Mouse (Mus musculus): ENCODE results near the gene Chil4. TPM values are rescaled to one million over a fixed set of nuclear protein-coding genes. Genes with fewer than 3 reads are reported as not detected.
"Not testable (repeated sequence)": the region's sequence is repeated elsewhere in the genome, so short reads cannot be mapped to it uniquely, and the experiment has no call there.

Chil4 gene
- total RNA-seq (2021): not detected
- long read RNA-seq, experiment 1: 0 reads
- long read RNA-seq, experiment 2: 0 reads

DNA sequence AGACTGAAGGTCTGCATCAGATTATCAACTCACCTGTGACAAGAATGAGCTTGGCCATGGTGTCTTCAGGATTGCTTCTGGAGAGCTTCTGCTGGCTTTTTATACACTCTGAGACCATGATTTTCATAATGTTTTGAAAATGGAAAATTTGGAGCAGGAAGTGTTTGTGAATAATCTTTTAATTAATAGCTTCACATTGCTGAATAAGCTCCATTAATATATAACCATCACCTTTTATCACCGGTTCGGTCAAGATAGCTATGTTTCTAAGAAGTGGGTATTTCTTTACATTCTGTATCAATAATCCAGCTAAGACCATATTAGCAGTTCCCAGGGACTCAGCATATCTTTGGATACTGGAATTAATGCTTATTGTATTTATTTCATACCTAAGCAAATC, at the start of gene Chil4:
Gene Chil4, minus strand, starts transcription at position 101 of the 400 bp plus-strand sequence.
- no peak for DNase-seq (ENCODE audit: low spot score in 2 of 2)
- no peak for TF ChIP-seq CTCF (conservative IDR thresholded peaks at IDR 0.05)
- Histone ChIP-seq H3K27ac (no peak within 1 kb of the TSS), H3K4me3 (no peak within 1 kb of the TSS)

DNA sequence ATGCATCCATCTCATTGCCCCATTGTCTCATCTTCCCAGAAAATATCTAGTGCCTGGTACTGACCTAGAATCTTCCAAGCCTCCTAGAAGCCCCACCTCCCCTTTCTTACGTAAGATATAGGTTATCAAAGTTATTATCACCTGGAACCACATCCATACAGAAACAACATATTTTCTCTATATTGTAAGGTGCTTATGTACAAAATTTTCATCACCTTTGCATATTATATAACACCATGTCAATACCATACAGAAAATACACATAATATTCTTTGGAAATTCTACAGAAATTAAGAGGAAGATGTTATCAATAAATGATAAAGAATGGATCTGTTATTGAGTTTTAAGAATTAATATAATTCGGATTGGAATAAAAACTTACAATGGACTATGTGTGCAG, 46.5 kb upstream of the Chil4 start:
- no peak for TF ChIP-seq CTCF (conservative IDR thresholded peaks at IDR 0.05)
- Histone ChIP-seq H3K27ac (no peak overlapping the region), H3K4me3 (no peak overlapping the region)
- no peak for DNase-seq (ENCODE audit: low spot score in 2 of 2)

DNA sequence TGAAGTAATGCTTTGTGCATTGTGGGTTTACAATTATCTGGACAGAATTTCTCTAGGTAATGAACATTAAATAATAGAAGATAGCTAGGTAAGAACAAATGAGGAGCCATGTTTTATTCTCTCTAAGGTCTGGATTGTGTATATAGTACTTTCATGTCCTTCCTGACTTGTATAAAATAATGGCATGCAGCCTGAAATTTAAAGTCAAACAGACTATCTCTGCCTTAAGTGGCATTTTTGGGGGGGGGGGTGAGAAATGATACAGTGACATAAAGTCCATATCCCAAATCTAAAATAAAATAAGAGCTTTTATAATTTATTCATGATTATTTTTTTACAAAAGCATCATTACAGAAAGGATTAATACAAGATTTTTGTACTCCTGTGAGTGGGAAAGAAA, 45.5 kb upstream of the Chil4 start:
- no peak for TF ChIP-seq CTCF (conservative IDR thresholded peaks at IDR 0.05)
- DNase-seq (ENCODE audit: low spot score in 2 of 2): no peak

DNA sequence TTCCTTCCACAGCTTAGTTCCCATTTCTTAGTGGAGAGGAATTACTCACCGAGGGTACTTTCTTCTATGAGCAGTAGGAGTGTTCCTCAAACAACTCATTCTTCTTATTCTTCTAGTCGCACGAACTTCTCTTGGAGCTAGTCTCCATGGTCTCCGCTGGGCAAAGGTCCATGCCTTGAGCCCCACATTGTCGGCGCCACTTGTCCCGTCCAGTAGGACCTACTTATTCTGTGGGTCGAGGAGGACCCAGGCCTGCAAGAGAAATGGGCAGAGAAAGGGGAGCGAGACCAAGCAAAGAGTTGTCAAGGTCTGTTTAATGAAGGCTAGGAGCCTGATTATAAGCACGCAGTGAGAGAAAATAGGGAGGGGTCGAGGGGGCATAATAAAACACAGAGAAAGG, 37.8 kb upstream of the Chil4 start:
- H3K4me3 ChIP-seq; DNase-seq (ENCODE audit: low spot score in 2 of 2); H3K27ac ChIP-seq: not testable (repeated sequence)

More for the DNA sequence above, 45.5 kb upstream of the Chil4 start:
- no peak overlapping the region for H3K27ac ChIP-seq
- no peak overlapping the region for H3K4me3 ChIP-seq

DNA sequence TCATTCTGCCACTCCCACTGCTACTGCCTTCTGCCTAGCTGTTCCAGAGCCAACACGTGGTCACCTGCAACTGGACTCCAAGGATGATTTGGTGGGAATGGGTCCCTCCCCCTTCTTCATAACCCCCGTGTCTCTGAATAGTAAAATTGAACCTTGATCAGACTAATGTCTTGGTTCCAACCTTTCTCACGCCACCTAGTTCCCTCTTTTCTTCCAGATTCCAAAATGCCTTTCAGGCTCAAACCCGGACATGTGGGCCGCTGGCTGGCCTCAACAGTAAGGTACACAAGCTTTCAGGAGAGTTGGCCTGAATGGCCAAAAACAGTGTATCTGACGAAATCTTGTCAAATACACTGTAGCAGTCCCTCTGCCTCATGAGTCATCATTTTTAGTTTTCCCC, 33.4 kb upstream of the Chil4 start:
- H3K27ac ChIP-seq: no peak overlapping the region
- no peak for DNase-seq (ENCODE audit: low spot score in 2 of 2)
- TF ChIP-seq CTCF (conservative IDR thresholded peaks at IDR 0.05): no peak
- no peak overlapping the region for H3K4me3 ChIP-seq

DNA sequence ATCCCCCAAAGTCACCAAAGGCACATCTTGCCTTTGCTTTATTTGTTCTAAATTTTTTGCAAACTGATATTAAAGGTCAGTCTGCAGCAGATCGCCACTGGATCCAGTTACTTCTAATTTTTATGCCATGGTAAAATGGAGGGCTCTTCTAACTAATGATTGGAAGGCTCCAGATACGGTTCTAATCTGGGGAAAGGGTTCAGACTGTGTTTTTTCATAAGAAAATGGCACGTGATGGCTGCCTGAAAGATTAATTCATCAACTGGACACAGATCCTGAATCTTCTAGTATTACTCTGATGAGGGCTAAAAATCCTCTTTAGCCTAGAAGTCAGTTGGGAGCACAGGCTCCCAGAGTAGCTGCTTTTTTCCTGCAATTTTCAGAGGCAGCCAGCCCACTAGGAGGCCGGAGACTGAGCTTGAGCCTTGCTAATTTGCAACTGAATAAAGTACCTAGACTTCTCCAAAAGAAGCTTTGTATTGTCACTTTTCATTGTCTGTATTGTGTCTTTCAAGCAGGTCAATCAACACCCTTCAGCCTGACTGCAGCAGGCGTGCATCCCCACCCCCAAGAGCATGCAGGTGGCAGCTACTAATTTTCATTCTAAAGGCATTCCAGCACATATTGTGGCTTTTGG, 31.6 kb upstream of the Chil4 start:
- H3K27ac ChIP-seq; H3K4me3 ChIP-seq; DNase-seq (ENCODE audit: low spot score in 2 of 2): not testable (repeated sequence)

DNA sequence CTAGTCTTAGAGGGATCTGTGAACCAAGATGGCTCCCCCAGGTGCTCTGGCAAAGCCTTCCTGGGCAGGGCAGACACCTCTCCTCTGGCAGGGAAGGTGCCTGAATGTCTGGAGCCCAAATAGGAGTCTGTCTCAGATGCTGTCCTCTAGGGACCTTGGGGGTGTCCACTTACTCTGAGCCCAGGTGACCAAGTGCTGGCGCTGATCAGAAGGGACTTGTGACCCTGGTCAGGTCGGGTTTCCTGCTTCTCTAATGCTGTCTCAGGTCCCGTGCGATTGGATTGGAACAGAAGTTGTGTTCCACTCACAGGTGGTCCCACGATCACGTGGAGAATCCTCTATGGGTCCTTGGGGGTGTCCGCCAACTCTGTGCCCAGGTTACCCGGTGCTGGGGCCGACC, 28.1 kb upstream of the Chil4 start:
- not testable (repeated sequence) for DNase-seq (ENCODE audit: low spot score in 2 of 2); H3K27ac ChIP-seq; H3K4me3 ChIP-seq

DNA sequence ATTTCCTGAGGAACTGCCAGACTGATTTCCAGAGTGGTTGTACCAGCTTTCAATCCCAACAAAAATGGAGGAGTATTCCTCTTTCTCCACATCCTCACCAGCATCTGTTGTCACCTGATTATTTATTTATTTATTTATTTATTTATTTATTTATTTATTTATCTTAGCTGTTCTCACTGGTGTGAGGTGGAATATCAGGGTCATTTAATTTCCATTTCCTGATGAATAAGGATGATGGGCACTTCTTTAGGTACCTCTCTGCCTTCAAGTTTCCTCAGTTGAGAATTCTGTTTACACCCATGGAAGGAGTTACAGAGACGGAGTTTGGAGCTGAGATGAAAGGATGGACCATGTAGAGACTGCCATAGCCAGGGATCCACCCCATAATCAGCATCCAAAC, 20.9 kb upstream of the Chil4 start:
- not testable (repeated sequence) for H3K27ac ChIP-seq; DNase-seq (ENCODE audit: low spot score in 2 of 2)

DNA sequence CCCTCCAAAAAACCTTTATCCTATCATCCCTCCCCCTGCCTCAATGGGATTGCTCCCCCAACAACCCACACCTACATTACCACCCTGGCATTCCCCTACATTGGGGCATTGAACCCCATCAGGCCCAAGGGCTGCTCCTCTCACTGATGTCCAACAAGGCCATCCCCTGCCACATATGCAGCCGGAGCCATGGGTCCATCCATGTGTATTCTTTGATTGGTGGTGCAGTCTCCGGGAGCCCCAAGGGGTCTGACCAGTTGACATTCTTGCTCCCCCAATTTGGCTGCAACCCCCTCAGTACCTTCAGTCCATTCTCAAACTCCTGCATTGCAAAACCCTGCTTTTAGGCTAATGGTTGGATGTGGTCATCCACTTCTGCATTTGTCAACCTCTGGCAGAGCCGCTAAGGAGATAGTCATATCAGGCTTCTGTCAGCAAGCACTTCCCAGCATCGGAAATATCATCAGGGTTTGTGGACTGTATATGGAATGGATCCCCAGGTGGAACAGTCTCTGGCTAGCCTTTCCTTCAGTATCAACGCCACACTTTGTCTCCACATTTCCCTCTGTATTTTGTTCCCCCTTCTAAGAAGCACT, 20.0 kb upstream of the Chil4 start:
- no peak overlapping the region for H3K27ac ChIP-seq
- H3K4me3 ChIP-seq: no peak overlapping the region
- DNase-seq (ENCODE audit: low spot score in 2 of 2): no peak
- TF ChIP-seq CTCF (conservative IDR thresholded peaks at IDR 0.05): no peak

More for the DNA sequence above, 20.9 kb upstream of the Chil4 start:
- H3K4me3 ChIP-seq: not testable (repeated sequence)

DNA sequence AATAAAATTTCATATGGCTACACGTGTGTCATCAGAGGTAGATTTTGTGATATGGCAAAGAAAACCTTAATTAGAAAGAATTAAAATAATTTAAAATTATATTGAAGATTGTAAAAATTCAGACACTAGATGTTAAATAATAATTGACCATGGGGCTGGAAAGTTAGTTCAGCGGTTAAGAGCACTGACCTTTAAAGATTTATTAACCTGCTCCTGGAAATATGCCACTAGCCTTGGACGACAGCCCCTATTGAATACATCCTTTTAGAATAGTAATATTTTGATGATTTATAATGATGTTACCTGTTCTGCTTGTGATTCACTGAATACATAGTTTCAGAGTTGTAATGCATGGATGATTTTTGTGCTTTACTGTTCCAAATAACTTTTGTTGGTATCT, 4.1 kb upstream of the Chil4 start:
- not testable (repeated sequence) for H3K4me3 ChIP-seq; H3K27ac ChIP-seq; DNase-seq (ENCODE audit: low spot score in 2 of 2)

DNA sequence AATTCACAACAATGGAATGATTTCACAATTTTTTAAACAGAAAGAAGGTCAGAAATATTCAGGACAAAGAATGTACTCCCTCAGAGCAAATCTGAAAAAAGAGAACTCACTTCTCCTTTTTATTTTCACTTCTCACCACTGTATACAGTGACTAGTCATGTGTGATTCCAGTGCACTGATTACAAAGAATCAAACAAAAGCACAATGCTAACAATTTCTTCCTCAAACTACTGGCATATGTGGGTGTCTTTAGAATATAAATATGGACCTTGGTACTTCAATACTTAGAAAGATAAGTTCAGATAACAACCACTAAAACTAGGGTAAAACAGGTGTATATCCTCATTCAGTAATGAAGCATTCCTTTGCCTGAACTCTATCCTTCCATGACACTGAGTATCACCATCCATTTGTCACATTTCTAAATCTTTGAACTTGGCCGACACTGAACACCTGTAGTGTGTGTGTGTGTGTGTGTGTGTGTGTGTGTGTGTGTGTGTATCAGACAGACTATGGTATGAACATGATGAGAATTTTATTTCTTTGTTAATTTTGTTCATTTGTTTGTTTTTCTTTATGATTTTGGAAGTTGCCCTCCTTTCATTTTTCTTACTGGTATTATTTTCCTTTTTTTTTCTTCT, 2.4 kb upstream of the Chil4 start:
- no peak overlapping the region for H3K27ac ChIP-seq
- no peak for TF ChIP-seq CTCF (conservative IDR thresholded peaks at IDR 0.05)
- no peak overlapping the region for H3K4me3 ChIP-seq
- DNase-seq (ENCODE audit: low spot score in 2 of 2): no peak

DNA sequence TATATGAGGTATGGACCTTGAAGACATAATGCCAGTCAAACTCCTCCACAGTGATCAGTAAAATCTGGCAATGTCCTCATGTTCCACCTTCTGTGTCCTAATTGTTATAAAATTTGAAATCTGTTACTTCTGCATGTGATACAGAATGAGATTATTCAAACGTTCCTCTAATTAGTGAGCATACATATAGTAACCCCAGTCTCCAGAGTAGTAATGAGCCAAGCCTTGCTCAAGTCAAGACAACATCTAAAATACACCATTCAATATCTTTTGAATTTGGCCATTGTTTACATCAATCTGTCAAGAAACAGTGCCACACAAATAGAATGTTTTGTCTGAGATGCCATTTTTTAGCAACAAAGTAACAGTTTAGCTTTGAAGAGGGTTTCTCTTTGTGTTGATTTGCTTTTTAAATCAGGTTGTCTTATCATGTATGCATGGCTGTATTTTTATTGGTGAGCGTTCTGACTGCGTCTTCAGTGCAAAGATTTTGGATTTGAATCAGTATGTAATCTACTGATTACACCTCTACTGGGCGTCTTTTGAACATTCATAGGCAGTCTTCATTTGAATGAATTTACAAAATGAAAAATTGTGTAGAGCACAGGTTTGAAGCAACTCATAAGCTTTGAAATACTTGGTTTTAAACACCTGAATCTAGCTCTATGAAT, 888 bp downstream of the Chil4 start:
- not testable (repeated sequence) for H3K4me3 ChIP-seq; DNase-seq (ENCODE audit: low spot score in 2 of 2)

DNA sequence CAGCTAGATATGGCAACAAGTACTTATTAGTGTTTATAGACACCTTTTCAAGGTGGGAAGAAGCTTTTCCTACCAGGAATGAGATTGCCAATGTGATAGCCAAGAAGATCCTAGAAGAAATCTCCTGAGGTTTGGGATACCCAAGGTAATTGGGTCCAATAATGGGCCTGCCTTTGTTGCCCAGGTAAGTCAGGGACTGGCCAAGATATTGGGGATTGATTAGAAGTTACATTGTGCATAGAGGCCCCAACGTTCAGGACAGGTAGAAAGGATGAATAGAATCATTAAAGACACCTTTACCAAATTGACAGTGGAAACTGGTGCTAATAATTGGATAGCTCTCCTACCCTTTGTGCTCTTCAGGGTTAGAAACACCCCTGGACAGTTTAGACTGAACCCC, 21.3 kb downstream of the Chil4 start:
- DNase-seq (ENCODE audit: low spot score in 2 of 2); H3K27ac ChIP-seq; H3K4me3 ChIP-seq: not testable (repeated sequence)

More for the DNA sequence above, 888 bp downstream of the Chil4 start:
- H3K27ac ChIP-seq: not testable (repeated sequence)

DNA sequence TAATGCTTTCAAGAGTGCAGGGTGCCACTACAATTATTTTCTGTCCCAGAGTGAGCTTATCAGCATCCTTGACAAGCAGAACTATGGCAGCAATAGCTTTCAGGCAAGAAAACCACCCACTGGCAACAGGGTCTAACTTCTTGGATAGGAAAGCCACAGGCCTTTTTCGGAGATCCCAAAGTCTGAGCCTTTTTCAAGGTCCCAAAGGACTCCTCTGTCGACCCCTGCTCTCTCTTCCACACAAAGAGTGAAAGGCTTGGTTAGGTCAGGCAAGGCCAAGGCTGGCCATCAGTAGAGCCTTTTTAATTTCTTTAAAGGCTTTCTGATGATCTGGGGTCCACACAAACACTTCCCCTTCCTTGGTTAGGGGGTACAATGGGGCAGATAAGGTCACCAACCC, 22.1 kb downstream of the Chil4 start:
- not testable (repeated sequence) for H3K4me3 ChIP-seq; H3K27ac ChIP-seq; DNase-seq (ENCODE audit: low spot score in 2 of 2)

All from layer of hippocampus, adult 2 months (tissue).